Mouse (Mus musculus) liver, embryonic 14.5 days (tissue): ENCODE measurements around the gene Bbof1. TPM values are rescaled to one million over a fixed set of nuclear protein-coding genes. Genes with fewer than 3 reads are reported as not detected.

Experiments
- ATAC-seq: fragments of 200-750 bp; cut with Nextera tagmentation; 2 replicates; pipeline ENCODE4 v1.8.0; 2017; ENCODE audit warnings: moderate number of reproducible peaks, mild to moderate bottlenecking, moderate library complexity; ENCODE audit not compliant: insufficient read depth
- DNase-seq, 3 experiments: peaks; one replicate each; pipeline ENCODE4 v3.0.0-alpha.2; 2012 to 2013; ENCODE audit warnings: low read depth in 3 of 3, low spot score in 3 of 3
- H3K27ac ChIP-seq: fragments of 300-500 bp; sonication (generic); 2 replicates; pipeline ENCODE4 v1.5.1; 2014; ENCODE audit warnings: moderate library complexity, mild to moderate bottlenecking, control low read depth, inconsistent platforms
- H3K27me3 ChIP-seq: fragments of 300-500 bp; sonication (generic); 2 replicates; pipeline ENCODE4 v1.6.1; 2014; ENCODE audit warnings: mild to moderate bottlenecking, low read length, moderate library complexity; ENCODE audit not compliant: control insufficient read depth, insufficient read depth
- H3K36me3 ChIP-seq: fragments of 300-500 bp; sonication (generic); replicated peaks from 2 replicates; pipeline ENCODE4 v1.6.1; 2014; ENCODE audit warnings: low read depth; ENCODE audit not compliant: control insufficient read depth, insufficient read depth
- H3K4me1 ChIP-seq, 2 experiments: fragments of 200-500 bp in 1 of 2; fragments of 300-500 bp in 1 of 2; sonication (generic) in 1 of 2; replicated peaks; 2 replicates each; pipeline ENCODE4 v1.6.1; 2012 to 2014; ENCODE audit warnings: antibody characterized with exemption in 1 of 2, inconsistent platforms in 1 of 2, low read length in 1 of 2; ENCODE audit not compliant: control insufficient read depth in 2 of 2, insufficient read depth in 2 of 2
- H3K4me2 ChIP-seq: fragments of 300-500 bp; sonication (generic); 2 replicates; pipeline ENCODE4 v1.6.1; 2014; ENCODE audit warnings: low read depth, mild to moderate bottlenecking, control low read depth, moderate library complexity
- H3K4me3 ChIP-seq, 2 experiments: fragments of 200-500 bp in 1 of 2; fragments of 300-500 bp in 1 of 2; sonication (generic) in 1 of 2; 2 replicates each; pipeline ENCODE4 v1.5.1; 2012 to 2014; ENCODE audit warnings: low read depth in 2 of 2, low read length in 2 of 2, mild to moderate bottlenecking in 2 of 2, control low read depth in 1 of 2, inconsistent platforms in 1 of 2, moderate library complexity in 1 of 2; ENCODE audit not compliant: insufficient read depth in 1 of 2
- H3K9ac ChIP-seq: fragments of 300-500 bp; sonication (generic); replicated peaks from 2 replicates; pipeline ENCODE4 v1.6.1; 2014; ENCODE audit warnings: mild to moderate bottlenecking, control low read depth, moderate library complexity
- H3K9me3 ChIP-seq: fragments of 300-500 bp; sonication (generic); 2 replicates; pipeline ENCODE4 v1.6.1; 2016; ENCODE audit warnings: low read length, mixed read lengths; ENCODE audit not compliant: control insufficient read depth
- CTCF ChIP-seq: IDR thresholded peaks from 2 replicates; pipeline ENCODE4 v1.5.1; 2016; ENCODE audit warnings: antibody characterized with exemption, low read depth, control low read depth
- EP300 ChIP-seq: IDR thresholded peaks from 2 replicates; pipeline ENCODE4 v1.6.1; 2016; ENCODE audit warnings: antibody characterized with exemption, low read depth
- WGBS: fragments of 180-500 bp; shearing (Covaris S2); extraction: QIAGEN DNeasy Blood & Tissue Kit; methylation state at CpG from one replicate; pipeline ENCODE4 v1.1.7; 2014; ENCODE audit not compliant: insufficient replicate concordance; 5-methylcytosine and 5-hydroxymethylcytosine counted together
- polyA plus RNA-seq, 2 experiments: library from polyadenylated mRNA; depleted of rRNA in 1 of 2; stranded (reverse) in 1 of 2; unstranded in 1 of 2; fragments of >200 nt; fragmentation: Nextera tagmentation in 1 of 2; extraction: Ambion mirVana in 1 of 2; gene quantifications; 2 replicates each; pipeline versions ENCODE4 v1.2.1 to v1.2.3; 2012 to 2014

The Bbof1 gene
- polyA plus RNA-seq, 2 experiments: 0.25 to 0.33 TPM

DNA sequence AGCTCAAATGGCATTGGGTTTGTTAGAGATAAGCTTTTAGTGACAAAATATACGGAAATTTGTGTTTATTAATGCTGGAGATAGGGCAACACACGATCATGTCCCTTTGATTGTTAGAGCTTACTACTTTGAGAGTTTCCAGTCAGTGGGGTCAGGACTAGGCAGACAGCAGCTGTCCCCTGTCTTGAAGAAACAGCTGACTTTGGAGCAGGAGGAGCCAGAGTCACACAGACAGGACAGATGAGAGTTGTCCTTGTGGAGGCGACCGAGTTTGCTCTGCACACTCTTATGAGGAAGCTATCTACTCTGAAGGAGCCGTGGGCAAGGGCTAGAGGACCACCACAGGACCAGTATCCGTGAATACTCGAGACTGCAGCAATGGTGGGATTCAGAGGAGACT, 70.1 kb downstream of the Bbof1 start:
- no peak overlapping the region for H3K27ac ChIP-seq
- H3K4me1 ChIP-seq: peaks cover 0 to 10% of the 10 kb centered on the region in 2 experiments; a peak in 2 of 4 replicates
- no peak overlapping the region for H3K4me3 ChIP-seq
- H3K9ac ChIP-seq: no peak overlapping the region
- no peak for DNase-seq
- H3K36me3 ChIP-seq: 0 out of 2 replicates have a peak, but pooled peaks cover 3% of the 10 kb centered on the region
- H3K27me3 ChIP-seq: no peaks in the 10 kb centered on the region
- no peak for ATAC-seq
- 76% methylated on average over 7 of the region's 7 CpGs for WGBS
- TF ChIP-seq CTCF (no peak), EP300 (no peak)
- no peak overlapping the region for H3K4me2 ChIP-seq
- no peaks in the 10 kb centered on the region for H3K9me3 ChIP-seq

DNA sequence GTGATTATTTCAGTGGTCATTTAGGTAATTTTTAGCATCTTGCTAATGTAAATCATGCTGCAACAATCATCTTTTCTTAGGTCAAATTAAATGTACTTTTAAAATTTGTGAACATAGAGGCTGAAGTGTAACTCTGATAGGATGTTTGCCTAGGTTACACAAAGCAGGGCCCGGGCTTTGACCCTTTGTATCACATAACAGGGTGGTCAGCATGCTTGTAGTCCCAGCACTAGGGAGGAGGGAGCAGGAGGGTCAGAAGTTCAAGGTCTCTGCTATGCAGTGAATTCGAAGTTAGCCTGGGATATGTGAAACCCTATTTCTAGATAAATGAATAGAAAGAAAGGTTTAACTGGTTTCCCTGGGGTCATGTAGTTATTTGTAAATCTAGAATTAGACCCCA, 72.4 kb downstream of the Bbof1 start:
- Histone ChIP-seq H3K4me1 (peaks cover 0 to 12% of the 10 kb centered on the region in 2 experiments; a peak in 2 of 4 replicates), H3K27ac (no peak overlapping the region), H3K36me3 (no peaks in the 10 kb centered on the region), H3K9me3 (no peaks in the 10 kb centered on the region), H3K4me2 (no peak overlapping the region), H3K27me3 (no peaks in the 10 kb centered on the region), H3K4me3 (no peak overlapping the region), H3K9ac (no peak overlapping the region)
- no peak for TF ChIP-seq EP300
- TF ChIP-seq CTCF: no peak
- ATAC-seq (peak; percentile 57; the same call in 1 of the 2 replicates), DNase-seq (peak; percentile 11 to 33 (median 17))
- 69% methylated on average over 2 of the region's 2 CpGs for WGBS

DNA sequence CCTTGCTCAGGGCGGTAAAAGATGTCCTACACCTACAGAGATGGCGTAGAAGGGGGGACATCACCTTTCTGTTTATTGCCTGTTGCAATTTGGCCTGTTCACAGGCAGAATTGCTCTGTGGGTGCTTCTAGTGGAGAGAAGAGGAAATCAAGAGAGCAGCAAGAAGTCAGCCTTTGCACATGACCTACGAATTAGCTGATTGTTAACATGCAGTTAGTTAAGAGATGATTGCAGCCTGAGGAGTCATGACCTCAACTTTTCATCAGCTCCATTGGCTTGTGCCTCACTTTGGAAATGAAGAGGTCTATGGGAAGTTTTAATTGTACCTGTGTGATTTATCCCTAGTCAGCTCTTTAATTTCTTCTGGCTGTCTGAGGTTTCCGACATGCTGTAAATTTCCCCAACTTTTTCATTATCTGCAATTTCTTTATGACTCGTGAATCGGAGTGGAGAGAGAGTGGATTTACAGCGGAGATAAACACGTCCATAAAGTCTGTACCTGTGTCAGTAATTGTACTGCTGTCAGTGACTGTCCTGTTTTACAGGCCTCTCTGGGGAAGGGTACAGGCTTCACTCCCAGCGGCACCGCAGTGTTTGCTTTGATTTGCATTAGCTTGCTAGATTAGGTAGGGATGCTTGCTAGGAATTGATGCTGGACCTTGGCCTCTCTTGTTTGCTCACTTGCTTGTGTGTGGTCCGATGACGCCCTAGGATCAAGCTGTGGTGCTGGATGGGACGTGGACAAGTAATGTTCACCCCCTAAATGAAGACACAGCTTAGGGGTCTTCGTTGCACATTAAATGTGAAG, 74.1 kb downstream of the Bbof1 start:
- Histone ChIP-seq H3K27me3 (no peaks in the 10 kb centered on the region), H3K36me3 (no peaks in the 10 kb centered on the region), H3K27ac (no peak overlapping the region), H3K9ac (no peak overlapping the region), H3K4me2 (no peak overlapping the region), H3K4me3 (no peak overlapping the region), H3K9me3 (no peaks in the 10 kb centered on the region), H3K4me1 (peaks cover 0 to 15% of the 10 kb centered on the region in 2 experiments; a peak in 2 of 4 replicates)
- DNase-seq (peak; percentile 9 to 17 (median 17)), ATAC-seq (peak; percentile 43; the same call in 1 of the 2 replicates)
- 77% methylated on average over 14 of the region's 14 CpGs for WGBS
- TF ChIP-seq EP300 (no peak), CTCF (no peak)

DNA sequence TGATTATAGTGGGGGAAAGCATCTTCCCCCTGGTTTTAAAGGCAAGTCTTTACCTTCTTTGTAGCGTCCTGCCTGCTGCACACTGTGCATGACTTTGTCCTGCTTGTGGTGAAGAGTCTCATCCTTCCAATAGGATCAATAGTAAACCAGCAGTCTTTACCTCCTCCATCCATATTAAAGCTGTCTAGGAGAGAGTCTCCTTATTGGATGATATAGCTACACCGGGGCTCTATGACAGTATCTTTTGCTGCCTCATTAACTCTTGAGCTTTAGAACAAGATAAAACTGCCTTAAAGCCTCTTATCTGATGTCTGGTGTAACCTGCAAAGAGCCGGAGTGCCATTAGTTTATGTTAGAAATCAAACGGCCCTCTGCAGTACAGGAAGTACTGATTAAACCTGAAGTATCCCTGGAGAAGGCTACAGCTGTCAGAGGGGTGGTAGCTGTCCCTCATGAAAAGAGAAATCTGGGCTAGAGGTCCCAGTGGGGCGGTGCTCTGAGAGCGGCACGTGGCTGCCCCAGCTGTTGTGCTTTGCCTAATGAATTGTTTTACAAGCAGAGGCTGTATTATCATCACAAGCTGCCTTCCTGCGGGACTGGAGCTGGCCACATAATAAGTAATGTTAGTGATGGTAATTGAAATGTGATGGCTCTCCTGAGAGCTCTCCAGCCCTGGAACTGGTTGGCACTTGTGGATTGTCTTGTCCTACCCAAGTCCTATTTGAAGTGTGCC, 78.6 kb downstream of the Bbof1 start:
- no peak for DNase-seq
- ATAC-seq: no peak

More for the DNA sequence above, 78.6 kb downstream of the Bbof1 start:
- Histone ChIP-seq H3K36me3 (no peaks in the 10 kb centered on the region), H3K27ac (no peak overlapping the region), H3K4me3 (no peak overlapping the region), H3K9me3 (no peaks in the 10 kb centered on the region), H3K4me1 (peaks cover 0 to 12% of the 10 kb centered on the region in 2 experiments; a peak in 2 of 4 replicates), H3K9ac (no peak overlapping the region), H3K27me3 (no peaks in the 10 kb centered on the region), H3K4me2 (no peak overlapping the region)
- WGBS: 44% methylated on average over 8 of the region's 8 CpGs
- TF ChIP-seq CTCF: no peak
- TF ChIP-seq EP300: no peak

Other genes with a start within 250 kb of the Bbof1 start
- 3.9 and 4.3 TPM in 2 replicates for gene Elmsan1, start 190.2 kb upstream of the Bbof1 start, polyA plus RNA-seq (2012; rRNA removed)
- gene Elmsan1, start 190.2 kb upstream of the Bbof1 start, polyA plus RNA-seq (2014; fragmentation: Nextera tagmentation; extraction: Ambion mirVana): 4.5 and 5.1 TPM in 2 replicates
- 7.4 and 13.3 TPM in 2 replicates for gene Ptgr2, start 123.8 kb upstream of the Bbof1 start, polyA plus RNA-seq (2012; rRNA removed)
- gene Ptgr2, start 123.8 kb upstream of the Bbof1 start, polyA plus RNA-seq (2014; fragmentation: Nextera tagmentation; extraction: Ambion mirVana): 22.9 and 24.1 TPM in 2 replicates
- gene Zfp410, start 92.2 kb upstream of the Bbof1 start, polyA plus RNA-seq (2012; rRNA removed): 19.1 and 23.6 TPM in 2 replicates
- 35.1 and 37.3 TPM in 2 replicates for gene Zfp410, start 92.2 kb upstream of the Bbof1 start, polyA plus RNA-seq (2014; fragmentation: Nextera tagmentation; extraction: Ambion mirVana)
- 22.0 and 27.2 TPM in 2 replicates for gene Coq6, start 47.4 kb upstream of the Bbof1 start, polyA plus RNA-seq (2012; rRNA removed)
- gene Coq6, start 47.4 kb upstream of the Bbof1 start, polyA plus RNA-seq (2014; fragmentation: Nextera tagmentation; extraction: Ambion mirVana): 22.5 and 27.6 TPM in 2 replicates
- gene Fam161b, start 47.2 kb upstream of the Bbof1 start, polyA plus RNA-seq (2012; rRNA removed): 1.3 and 1.5 TPM in 2 replicates
- 0.68 and 0.81 TPM in 2 replicates for gene Fam161b, start 47.2 kb upstream of the Bbof1 start, polyA plus RNA-seq (2014; fragmentation: Nextera tagmentation; extraction: Ambion mirVana)
- 4.3 and 4.9 TPM in 2 replicates for gene Entpd5, start within 50 bp of the Bbof1 start, polyA plus RNA-seq (2012; rRNA removed)
- 10.0 and 10.2 TPM in 2 replicates for gene Entpd5, start within 50 bp of the Bbof1 start, polyA plus RNA-seq (2014; fragmentation: Nextera tagmentation; extraction: Ambion mirVana)
- 5.4 and 10.0 TPM in 2 replicates for gene Rnf113a2, start 8.1 kb downstream of the Bbof1 start, polyA plus RNA-seq (2012; rRNA removed)
- 12.8 and 13.2 TPM in 2 replicates for gene Rnf113a2, start 8.1 kb downstream of the Bbof1 start, polyA plus RNA-seq (2014; fragmentation: Nextera tagmentation; extraction: Ambion mirVana)
- 8.9 and 10.4 TPM in 2 replicates for gene Aldh6a1, start 41.9 kb downstream of the Bbof1 start, polyA plus RNA-seq (2012; rRNA removed)
- 24.9 and 26.3 TPM in 2 replicates for gene Aldh6a1, start 41.9 kb downstream of the Bbof1 start, polyA plus RNA-seq (2014; fragmentation: Nextera tagmentation; extraction: Ambion mirVana)
- gene Lin52, start 42.4 kb downstream of the Bbof1 start, polyA plus RNA-seq (2012; rRNA removed): 7.4 and 10.8 TPM in 2 replicates
- gene Lin52, start 42.4 kb downstream of the Bbof1 start, polyA plus RNA-seq (2014; fragmentation: Nextera tagmentation; extraction: Ambion mirVana): 10.4 and 12.1 TPM in 2 replicates
- not detected in 2 replicates for gene Vsx2, start 160.7 kb downstream of the Bbof1 start, polyA plus RNA-seq (2012; rRNA removed)
- gene Vsx2, start 160.7 kb downstream of the Bbof1 start, polyA plus RNA-seq (2014; fragmentation: Nextera tagmentation; extraction: Ambion mirVana): not detected in 2 replicates
- 3.4 and 3.7 TPM in 2 replicates for gene Abcd4, start 208.3 kb downstream of the Bbof1 start, polyA plus RNA-seq (2012; rRNA removed)
- 1.5 and 1.6 TPM in 2 replicates for gene Abcd4, start 208.3 kb downstream of the Bbof1 start, polyA plus RNA-seq (2014; fragmentation: Nextera tagmentation; extraction: Ambion mirVana)
- not detected in 2 replicates for gene Vrtn, start 231.9 kb downstream of the Bbof1 start, polyA plus RNA-seq (2012; rRNA removed)
- gene Vrtn, start 231.9 kb downstream of the Bbof1 start, polyA plus RNA-seq (2014; fragmentation: Nextera tagmentation; extraction: Ambion mirVana): not detected in 2 replicates